11 mouse cellular contexts compared by ENCODE assay signal in genomic region chr2:160000449-160000848, GRCm38 (mm10).
DNase-seq lines count a peak whose midpoint lies in the region; ATAC-seq and TF ChIP-seq lines count a peak whose summit lies in the region.
"Had no signal": no experiment of that assay in that cellular context is flagged by ENCODE, and none has a peak within 500 bp of the region (broad histone marks: within the 10 kb centered on the region; RNA-seq: fewer than 3 reads in every experiment).

No protein-coding gene starts in this region.

- no peak overlapping the region for H3K4me3 ChIP-seq in heart, embryonic 10.5 days
- H3K4me3 ChIP-seq in liver, embryonic 14.5 days (ENCODE audit: insufficient read depth in 1 of 2, low read depth in 2 of 2, low read length in 2 of 2) = no peak overlapping the region
- H3K4me3 ChIP-seq in hindbrain, embryonic 14.5 days (replicated peaks; ENCODE audit: low read length) = no peak overlapping the region
- H3K4me3 ChIP-seq: heart, embryonic 15.5 days; liver, embryonic 15.5 days; neural tube, embryonic 15.5 days had no signal

- H3K36me3 ChIP-seq in heart, embryonic 10.5 days = no peaks in the 10 kb centered on the region
- no peaks in the 10 kb centered on the region for H3K36me3 ChIP-seq in liver, embryonic 14.5 days (replicated peaks; ENCODE audit: control insufficient read depth, insufficient read depth, low read depth)
- H3K36me3 ChIP-seq in hindbrain, embryonic 14.5 days (replicated peaks; ENCODE audit: control insufficient read depth, insufficient read depth) = no peaks in the 10 kb centered on the region
- H3K36me3 ChIP-seq: heart, embryonic 15.5 days; liver, embryonic 15.5 days; neural tube, embryonic 15.5 days had no signal

- peak; percentile 36 for TF ChIP-seq CTCF in liver, embryonic 14.5 days (IDR thresholded peaks at IDR 0.05; ENCODE audit: low read depth)

- no peak for ATAC-seq in liver, embryonic 14.5 days (ENCODE audit: insufficient read depth)
- ATAC-seq in hindbrain, embryonic 14.5 days (ENCODE audit: low FRiP score) = no peak

- peaks cover 4% of the 10 kb centered on the region; the same call in 1 of the 2 replicates for H3K4me1 ChIP-seq in heart, embryonic 10.5 days
- H3K4me1 ChIP-seq in liver, embryonic 14.5 days (replicated peaks; ENCODE audit: control insufficient read depth in 2 of 2, insufficient read depth in 2 of 2, low read length in 1 of 2) = no peaks in the 10 kb centered on the region
- H3K4me1 ChIP-seq in hindbrain, embryonic 14.5 days (replicated peaks; ENCODE audit: control insufficient read depth, insufficient read depth, low read length) = no peaks in the 10 kb centered on the region
- H3K4me1 ChIP-seq: liver, embryonic 15.5 days; neural tube, embryonic 15.5 days had no signal

- no peak for TF ChIP-seq EP300 in liver, embryonic 14.5 days (IDR thresholded peaks at IDR 0.05; ENCODE audit: low read depth)

- no peaks in the 10 kb centered on the region for H3K27me3 ChIP-seq in heart, embryonic 10.5 days (ENCODE audit: insufficient read depth, poor library complexity, severe bottlenecking)
- no peaks in the 10 kb centered on the region for H3K27me3 ChIP-seq in liver, embryonic 14.5 days (ENCODE audit: control insufficient read depth, insufficient read depth, low read length)
- no peaks in the 10 kb centered on the region for H3K27me3 ChIP-seq in hindbrain, embryonic 14.5 days (ENCODE audit: control insufficient read depth, insufficient read depth, low read length)
- H3K27me3 ChIP-seq: heart, embryonic 15.5 days; liver, embryonic 15.5 days had no signal

- peak; percentile 68 for DNase-seq in heart, adult 11 months
- no peak for DNase-seq in heart, embryonic 10.5 days (ENCODE audit: low spot score)
- no peak for DNase-seq in liver, embryonic 14.5 days (ENCODE audit: low read depth in 3 of 3, low spot score in 3 of 3)
- DNase-seq in liver = no peak
- DNase-seq in adrenal gland, postnatal 14 days = peak; percentile 60
- DNase-seq in lung, postnatal 36 days = peak; percentile 49
- DNase-seq in spleen, postnatal 10 days (ENCODE audit: low spot score in 2 of 2) = no peak
- no peak for DNase-seq in hindbrain, embryonic 14.5 days (ENCODE audit: low spot score)

- H3K9me3 ChIP-seq in heart, embryonic 10.5 days = no peaks in the 10 kb centered on the region
- no peaks in the 10 kb centered on the region for H3K9me3 ChIP-seq in liver, embryonic 14.5 days (ENCODE audit: control insufficient read depth, low read length)
- H3K9me3 ChIP-seq in hindbrain, embryonic 14.5 days (ENCODE audit: control insufficient read depth, low read length) = no peaks in the 10 kb centered on the region
- H3K9me3 ChIP-seq: heart, embryonic 15.5 days; liver, embryonic 15.5 days; neural tube, embryonic 15.5 days had no signal

- no peak overlapping the region for H3K9ac ChIP-seq in liver, embryonic 14.5 days (replicated peaks)
- no peak overlapping the region for H3K9ac ChIP-seq in hindbrain, embryonic 14.5 days
- H3K9ac ChIP-seq: heart, embryonic 15.5 days; liver, embryonic 15.5 days; neural tube, embryonic 15.5 days had no signal

- no peak overlapping the region for H3K27ac ChIP-seq in heart, embryonic 10.5 days
- no peak overlapping the region for H3K27ac ChIP-seq in liver, embryonic 14.5 days
- H3K27ac ChIP-seq in hindbrain, embryonic 14.5 days = no peak overlapping the region
- H3K27ac ChIP-seq: heart, embryonic 15.5 days; liver, embryonic 15.5 days; neural tube, embryonic 15.5 days had no signal

- no peak overlapping the region for H3K4me2 ChIP-seq in liver, embryonic 14.5 days (ENCODE audit: low read depth)
- no peak overlapping the region for H3K4me2 ChIP-seq in hindbrain, embryonic 14.5 days (replicated peaks)
- H3K4me2 ChIP-seq: heart, embryonic 15.5 days; liver, embryonic 15.5 days; neural tube, embryonic 15.5 days had no signal

- 67% methylated on average over 4 of the region's 4 CpGs for WGBS in heart, embryonic 10.5 days
- WGBS in liver, embryonic 14.5 days (ENCODE audit: insufficient replicate concordance) = 38% methylated on average over 4 of the region's 4 CpGs
- 69% methylated on average over 4 of the region's 4 CpGs for WGBS in hindbrain, embryonic 14.5 days

Comparison
In these comparisons a context has a peak if more than half of its experiments do, and no peak if none do; other contexts are left out.
1. DNase-seq: peak in heart, adult 11 months (single experiment), adrenal gland, postnatal 14 days (single experiment) and lung, postnatal 36 days (single experiment); none in heart, embryonic 10.5 days (single experiment), liver, embryonic 14.5 days (0 of 3), liver (single experiment), spleen, postnatal 10 days (0 of 2) and hindbrain, embryonic 14.5 days (single experiment).